Mouse (Mus musculus) neural tube, embryonic 14.5 days (tissue): ENCODE results near the gene Spata45. TPM values are rescaled to one million over a fixed set of nuclear protein-coding genes. Genes with fewer than 3 reads are reported as not detected.

Experiments used
- ATAC-seq: fragments of 200-750 bp; cut with Nextera tagmentation; 2 replicates; pipeline ENCODE4 v1.8.0; 2017; ENCODE audit warnings: low read depth, mild to moderate bottlenecking, moderate TSS enrichment, moderate library complexity
- H3K27ac ChIP-seq: fragments of 300-500 bp; sonication (generic); 2 replicates; pipeline ENCODE4 v1.5.1; 2014; ENCODE audit warnings: low read depth, mild to moderate bottlenecking, control low read depth, low read length, moderate library complexity, mixed read lengths
- H3K27me3 ChIP-seq: fragments of 300-500 bp; sonication (generic); 2 replicates; pipeline ENCODE4 v1.6.1; 2014; ENCODE audit warnings: low read length; ENCODE audit not compliant: control insufficient read depth, insufficient read depth
- H3K36me3 ChIP-seq: fragments of 300-500 bp; sonication (generic); 2 replicates; pipeline ENCODE4 v1.6.1; 2014; ENCODE audit warnings: low read length, mixed read lengths; ENCODE audit not compliant: control insufficient read depth, insufficient read depth
- H3K4me1 ChIP-seq: fragments of 300-500 bp; sonication (generic); 2 replicates; pipeline ENCODE4 v1.6.1; 2014; ENCODE audit warnings: low read length; ENCODE audit not compliant: control insufficient read depth, insufficient read depth
- H3K4me2 ChIP-seq: fragments of 300-500 bp; sonication (generic); 2 replicates; pipeline ENCODE4 v1.6.1; 2014; ENCODE audit warnings: mild to moderate bottlenecking, low read depth, low read length, control low read depth
- H3K4me3 ChIP-seq: fragments of 300-500 bp; sonication (generic); 2 replicates; pipeline ENCODE4 v1.5.1; 2014; ENCODE audit warnings: low read depth, low read length, control low read depth, mixed read lengths
- H3K9ac ChIP-seq: fragments of 300-500 bp; sonication (generic); replicated peaks from 2 replicates; pipeline ENCODE4 v1.6.1; 2014; ENCODE audit warnings: low read depth, mild to moderate bottlenecking, control low read depth, low read length, mixed read lengths
- H3K9me3 ChIP-seq: fragments of 300-500 bp; sonication (generic); 2 replicates; pipeline ENCODE4 v1.6.1; 2016; ENCODE audit warnings: low read length; ENCODE audit not compliant: control insufficient read depth
- WGBS: fragments of 180-500 bp; shearing (Covaris S2); extraction: QIAGEN DNeasy Blood & Tissue Kit; methylation state at CpG from one replicate; pipeline ENCODE4 v1.1.7; 2014; 5-methylcytosine and 5-hydroxymethylcytosine counted together
- polyA plus RNA-seq: library from polyadenylated mRNA; unstranded; fragments of >200 nt; fragmentation: Nextera tagmentation; extraction: Ambion mirVana; gene quantifications from 2 replicates; pipeline ENCODE4 v1.2.1, GENCODE M21; 2014

Spata45 gene
- polyA plus RNA-seq, 1 experiment from 2014 or later, result not detected

GRCm38 (mm10) chr1:191070259-191070658 lies 33.8 kb downstream of the Spata45 start:
- Histone ChIP-seq H3K4me3 (no peak overlapping the region), H3K4me1 (no peaks in the 10 kb centered on the region)
- WGBS, result 85% methylated on average over 4 of the region's 4 CpGs

GRCm38 (mm10) chr1:191071613-191072012 lies 35.2 kb downstream of the Spata45 start:
- ATAC-seq, result no peak
- H3K36me3 ChIP-seq, result 0 out of 2 replicates have a peak, but pooled peaks cover 4% of the 10 kb centered on the region
- H3K9ac ChIP-seq, result no peak overlapping the region
- no peak overlapping the region for H3K27ac ChIP-seq
- no peaks in the 10 kb centered on the region for H3K9me3 ChIP-seq
- H3K4me2 ChIP-seq, result no peak overlapping the region
- H3K4me1 ChIP-seq, result no peaks in the 10 kb centered on the region
- H3K27me3 ChIP-seq, result no peaks in the 10 kb centered on the region
- WGBS, result 83% methylated on average over 6 of the region's 6 CpGs
- H3K4me3 ChIP-seq, result no peak overlapping the region

More at GRCm38 (mm10) chr1:191070259-191070658, 33.8 kb downstream of the Spata45 start:
- H3K4me2 ChIP-seq, result no peak overlapping the region
- no peak overlapping the region for H3K27ac ChIP-seq
- H3K36me3 ChIP-seq, result 0 out of 2 replicates have a peak, but pooled peaks cover 4% of the 10 kb centered on the region
- no peak overlapping the region for H3K9ac ChIP-seq
- no peaks in the 10 kb centered on the region for H3K9me3 ChIP-seq
- H3K27me3 ChIP-seq, result no peaks in the 10 kb centered on the region
- no peak for ATAC-seq

- no peak overlapping the region for H3K27ac ChIP-seq
- no peaks in the 10 kb centered on the region for H3K9me3 ChIP-seq
- ATAC-seq, result no peak
- WGBS, result 94% methylated on average over 16 of the region's 16 CpGs
- no peaks in the 10 kb centered on the region for H3K4me1 ChIP-seq
- H3K4me3 ChIP-seq, result no peak overlapping the region
- no peaks in the 10 kb centered on the region for H3K27me3 ChIP-seq
- H3K4me2 ChIP-seq, result no peak overlapping the region
- 0 out of 2 replicates have a peak, but pooled peaks cover 4% of the 10 kb centered on the region for H3K36me3 ChIP-seq
- no peak overlapping the region for H3K9ac ChIP-seq
Measured at GRCm38 (mm10) chr1:191072329-191072913, 36.0 kb downstream of the Spata45 start.

- no peaks in the 10 kb centered on the region for H3K27me3 ChIP-seq
- no peak overlapping the region for H3K9ac ChIP-seq
- no peak for ATAC-seq
- no peaks in the 10 kb centered on the region for H3K4me1 ChIP-seq
- WGBS, result 76% methylated on average over 6 of the region's 6 CpGs
- H3K9me3 ChIP-seq, result no peaks in the 10 kb centered on the region
- H3K4me3 ChIP-seq, result no peak overlapping the region
- no peak overlapping the region for H3K4me2 ChIP-seq
- no peak overlapping the region for H3K27ac ChIP-seq
- 0 out of 2 replicates have a peak, but pooled peaks cover 4% of the 10 kb centered on the region for H3K36me3 ChIP-seq
Measured at GRCm38 (mm10) chr1:191073001-191073400, 36.6 kb downstream of the Spata45 start.

- no peak for ATAC-seq
- Histone ChIP-seq H3K4me3 (no peak overlapping the region), H3K36me3 (0 out of 2 replicates have a peak, but pooled peaks cover 4% of the 10 kb centered on the region), H3K4me2 (no peak overlapping the region), H3K4me1 (no peaks in the 10 kb centered on the region), H3K9me3 (no peaks in the 10 kb centered on the region), H3K27me3 (no peaks in the 10 kb centered on the region), H3K27ac (no peak overlapping the region), H3K9ac (no peak overlapping the region)
- WGBS, result 91% methylated on average over 4 of the region's 4 CpGs
Measured at GRCm38 (mm10) chr1:191073486-191073885, 37.0 kb downstream of the Spata45 start.

- ATAC-seq, result no peak; the same call in 1 of the 2 replicates
- Histone ChIP-seq H3K36me3 (0 out of 2 replicates have a peak, but pooled peaks cover 4% of the 10 kb centered on the region), H3K9me3 (no peaks in the 10 kb centered on the region), H3K4me3 (no peak overlapping the region), H3K27ac (no peak overlapping the region), H3K27me3 (no peaks in the 10 kb centered on the region), H3K4me1 (no peaks in the 10 kb centered on the region), H3K4me2 (no peak overlapping the region), H3K9ac (no peak overlapping the region)
- WGBS, result 66% methylated on average over 10 of the region's 10 CpGs
Measured at GRCm38 (mm10) chr1:191075199-191075883, 38.9 kb downstream of the Spata45 start.

- Histone ChIP-seq H3K4me3 (no peak overlapping the region), H3K9me3 (no peaks in the 10 kb centered on the region), H3K4me2 (no peak overlapping the region), H3K9ac (no peak overlapping the region), H3K4me1 (no peaks in the 10 kb centered on the region), H3K27ac (no peak overlapping the region), H3K27me3 (no peaks in the 10 kb centered on the region), H3K36me3 (no peaks in the 10 kb centered on the region)
- no peak for ATAC-seq
- 94% methylated on average over 8 of the region's 8 CpGs for WGBS
Measured at GRCm38 (mm10) chr1:191083230-191083629, 46.8 kb downstream of the Spata45 start.

- WGBS, result 65% methylated on average over 5 of the region's 5 CpGs
- Histone ChIP-seq H3K27me3 (no peaks in the 10 kb centered on the region), H3K4me1 (no peaks in the 10 kb centered on the region), H3K4me2 (no peak overlapping the region), H3K9ac (no peak overlapping the region), H3K36me3 (no peaks in the 10 kb centered on the region), H3K4me3 (no peak overlapping the region), H3K27ac (no peak overlapping the region), H3K9me3 (no peaks in the 10 kb centered on the region)
- ATAC-seq, result no peak
Measured at GRCm38 (mm10) chr1:191084951-191085559, 48.6 kb downstream of the Spata45 start.

GRCm38 (mm10) chr1:191085597-191085996 lies 49.2 kb downstream of the Spata45 start:
- ATAC-seq, result no peak

More at GRCm38 (mm10) chr1:191085597-191085996, 49.2 kb downstream of the Spata45 start:
- H3K9me3 ChIP-seq, result no peaks in the 10 kb centered on the region
- H3K9ac ChIP-seq, result no peak overlapping the region
- H3K4me2 ChIP-seq, result no peak overlapping the region
- H3K4me3 ChIP-seq, result no peak overlapping the region
- no peaks in the 10 kb centered on the region for H3K36me3 ChIP-seq
- no peaks in the 10 kb centered on the region for H3K27me3 ChIP-seq
- H3K27ac ChIP-seq, result no peak overlapping the region
- WGBS, result 74% methylated on average over 12 of the region's 12 CpGs
- H3K4me1 ChIP-seq, result no peaks in the 10 kb centered on the region
